Mouse (Mus musculus) stomach, postnatal 0 days (tissue): ENCODE results near the gene Usp50. TPM values are rescaled to one million over a fixed set of nuclear protein-coding genes. Genes with fewer than 3 reads are reported as not detected.

Experiments
- ATAC-seq: fragments of 200-750 bp; cut with Nextera tagmentation; 2 replicates; pipeline ENCODE4 v1.8.0; 2017; ENCODE audit not compliant: low FRiP score, low TSS enrichment
- DNase-seq: peaks from one replicate; pipeline ENCODE4 v3.0.0-alpha.2; 2016; ENCODE audit warnings: low spot score
- H3K27ac ChIP-seq: fragments of 300-500 bp; sonication (generic); replicated peaks from 2 replicates; pipeline ENCODE4 v1.5.1; 2014; ENCODE audit warnings: mild to moderate bottlenecking, control low read depth
- H3K27me3 ChIP-seq: fragments of 300-500 bp; sonication (generic); 2 replicates; pipeline ENCODE4 v1.6.1; 2014; ENCODE audit warnings: low read length; ENCODE audit not compliant: control insufficient read depth, insufficient read depth
- H3K36me3 ChIP-seq: fragments of 300-500 bp; sonication (generic); 2 replicates; pipeline ENCODE4 v1.6.1; 2014; ENCODE audit warnings: low read length, mixed read lengths; ENCODE audit not compliant: control insufficient read depth, insufficient read depth
- H3K4me1 ChIP-seq: fragments of 300-500 bp; sonication (generic); replicated peaks from 2 replicates; pipeline ENCODE4 v1.6.1; 2014; ENCODE audit warnings: antibody characterized with exemption; ENCODE audit not compliant: control insufficient read depth, insufficient read depth
- H3K4me2 ChIP-seq: fragments of 300-500 bp; sonication (generic); replicated peaks from 2 replicates; pipeline ENCODE4 v1.6.1; 2014; ENCODE audit warnings: low read depth, mild to moderate bottlenecking, control low read depth, moderate library complexity
- H3K4me3 ChIP-seq: fragments of 300-500 bp; sonication (generic); 2 replicates; pipeline ENCODE4 v1.5.1; 2014; ENCODE audit warnings: low read depth, low read length, control low read depth
- H3K9ac ChIP-seq: fragments of 300-500 bp; sonication (generic); 2 replicates; pipeline ENCODE4 v1.6.1; 2014; ENCODE audit warnings: mild to moderate bottlenecking, low read length, control low read depth, mixed read lengths
- H3K9me3 ChIP-seq: fragments of 300-500 bp; sonication (generic); 2 replicates; pipeline ENCODE4 v1.6.1; 2016; ENCODE audit warnings: low read length; ENCODE audit not compliant: control insufficient read depth
- CTCF ChIP-seq: IDR thresholded peaks from 2 replicates; pipeline ENCODE4 v1.5.1; 2016; ENCODE audit warnings: antibody characterized with exemption, low read depth, mild to moderate bottlenecking, moderate library complexity
- EP300 ChIP-seq: optimal IDR thresholded peaks from 2 replicates; pipeline ENCODE3; 2016; ENCODE audit warnings: antibody characterized with exemption
- WGBS: fragments of 180-500 bp; shearing (Covaris S2); extraction: QIAGEN DNeasy Blood & Tissue Kit; methylation state at CpG from one replicate; pipeline ENCODE4 v1.1.7; 2014; 5-methylcytosine and 5-hydroxymethylcytosine counted together
- polyA plus RNA-seq: library from polyadenylated mRNA; unstranded; fragments of >200 nt; fragmentation: Nextera tagmentation; extraction: Ambion mirVana; gene quantifications from 2 replicates; pipeline ENCODE4 v1.2.1, GENCODE M21; 2015

Gene Usp50
- polyA plus RNA-seq, 1 experiment from 2014 or later, result 2.1 TPM

DNA sequence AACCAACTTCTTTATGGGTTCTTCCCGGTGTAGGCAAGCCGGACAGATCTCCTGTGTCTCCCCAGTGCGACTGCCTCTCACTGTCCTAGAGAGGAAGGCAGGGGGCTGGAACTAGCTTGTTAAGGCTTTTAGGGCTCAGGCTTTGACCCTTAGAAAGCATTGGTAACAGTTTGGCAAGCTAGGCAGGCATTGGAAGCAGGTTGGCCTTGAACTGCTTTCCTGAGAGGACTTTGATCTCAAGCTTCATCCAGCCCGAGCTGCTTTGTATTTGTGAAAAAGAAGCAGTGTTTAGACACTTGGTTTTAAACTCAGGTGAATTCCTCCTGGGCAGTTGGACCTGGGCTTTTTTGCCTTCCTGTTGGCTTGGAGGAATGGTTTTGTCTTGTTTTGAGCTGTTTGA is 4.5 kb downstream of the Usp50 start:
- no peak for DNase-seq
- WGBS, result 82% methylated on average over 4 of the region's 4 CpGs

DNA sequence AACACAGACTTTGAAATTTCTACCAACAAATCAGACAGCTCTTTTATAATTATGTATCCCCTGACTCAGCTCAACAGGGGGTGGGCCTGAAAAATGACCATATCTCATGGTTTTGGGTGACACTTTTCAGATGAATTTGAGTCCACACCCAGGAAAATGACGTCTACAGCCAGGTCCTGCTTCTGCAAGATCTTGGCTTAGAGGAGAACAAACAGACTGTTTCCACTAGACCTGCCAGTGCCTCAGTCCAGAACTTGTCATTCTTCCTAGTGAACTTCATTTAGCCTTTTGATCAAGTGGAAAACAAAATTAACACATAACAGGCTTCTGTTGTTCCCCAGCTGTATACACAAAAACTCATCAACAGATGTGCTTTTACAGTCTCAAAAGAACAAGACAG is 6.9 kb downstream of the Usp50 start:
- no peak overlapping the region for H3K9ac ChIP-seq
- TF ChIP-seq EP300 (no peak), CTCF (no peak)
- H3K27ac ChIP-seq, result no peak overlapping the region
- H3K27me3 ChIP-seq, result no peaks in the 10 kb centered on the region
- WGBS, result 7% methylated on average over 1 of the region's 1 CpGs
- H3K4me2 ChIP-seq, result no peak overlapping the region
- no peaks in the 10 kb centered on the region for H3K4me1 ChIP-seq
- no peaks in the 10 kb centered on the region for H3K36me3 ChIP-seq
- no peaks in the 10 kb centered on the region for H3K9me3 ChIP-seq
- DNase-seq, result no peak
- ATAC-seq, result no peak
- no peak overlapping the region for H3K4me3 ChIP-seq

More for the DNA sequence above, 4.5 kb downstream of the Usp50 start:
- no peak for ATAC-seq
- H3K9ac ChIP-seq, result no peak overlapping the region
- H3K27ac ChIP-seq, result no peak overlapping the region
- no peaks in the 10 kb centered on the region for H3K27me3 ChIP-seq
- no peaks in the 10 kb centered on the region for H3K4me1 ChIP-seq
- H3K9me3 ChIP-seq, result no peaks in the 10 kb centered on the region
- no peak overlapping the region for H3K4me3 ChIP-seq
- H3K4me2 ChIP-seq, result no peak overlapping the region
- no peaks in the 10 kb centered on the region for H3K36me3 ChIP-seq
- no peak for TF ChIP-seq CTCF
- no peak for TF ChIP-seq EP300

DNA sequence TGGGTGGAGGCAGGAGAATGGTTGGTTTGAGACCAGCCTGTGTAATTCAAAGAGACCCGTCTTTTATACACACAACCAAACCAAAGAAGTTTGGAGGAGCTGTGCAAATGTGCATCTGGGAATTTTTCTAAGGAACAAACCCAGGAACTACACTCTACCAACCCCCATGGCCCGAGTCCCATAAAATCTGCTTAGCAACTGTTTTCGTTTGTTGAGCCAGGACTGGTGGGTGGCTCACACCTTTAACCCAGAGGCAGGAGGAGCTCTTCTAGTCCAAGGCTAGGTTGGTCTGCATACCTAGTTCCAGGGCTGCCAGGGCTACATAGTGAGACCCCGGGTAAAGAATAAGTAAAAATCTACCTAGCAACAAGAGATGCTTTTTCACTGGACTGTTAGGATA is 7.3 kb downstream of the Usp50 start:
- DNase-seq, result no peak
- no peak overlapping the region for H3K27ac ChIP-seq

DNA sequence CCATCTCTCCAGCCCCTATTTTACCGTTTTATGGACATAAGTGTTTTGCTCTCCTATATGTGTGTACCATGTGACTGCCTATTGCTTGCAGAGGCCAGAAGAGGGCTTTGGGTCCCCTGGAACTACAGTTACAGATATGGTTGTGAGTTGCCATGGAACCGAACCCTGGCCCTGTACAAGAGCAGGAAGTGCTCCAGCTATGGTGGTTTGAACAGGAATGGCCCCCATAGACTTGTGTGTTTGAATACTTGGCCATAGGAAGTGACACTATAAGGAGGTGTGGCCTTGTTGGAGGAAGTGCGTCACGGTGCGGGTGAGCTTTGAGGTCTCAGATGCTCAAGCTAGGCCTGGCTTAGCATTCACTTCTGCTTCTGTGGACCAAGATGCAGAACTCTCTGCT is 11.1 kb downstream of the Usp50 start:
- H3K9ac ChIP-seq, result no peak overlapping the region

More for the DNA sequence above, 7.3 kb downstream of the Usp50 start:
- no peaks in the 10 kb centered on the region for H3K36me3 ChIP-seq
- no peak for ATAC-seq
- 56% methylated on average over 4 of the region's 4 CpGs for WGBS
- no peaks in the 10 kb centered on the region for H3K4me1 ChIP-seq
- no peak overlapping the region for H3K4me3 ChIP-seq
- H3K9ac ChIP-seq, result no peak overlapping the region
- H3K9me3 ChIP-seq, result no peaks in the 10 kb centered on the region
- no peaks in the 10 kb centered on the region for H3K27me3 ChIP-seq
- no peak for TF ChIP-seq CTCF
- H3K4me2 ChIP-seq, result no peak overlapping the region

DNA sequence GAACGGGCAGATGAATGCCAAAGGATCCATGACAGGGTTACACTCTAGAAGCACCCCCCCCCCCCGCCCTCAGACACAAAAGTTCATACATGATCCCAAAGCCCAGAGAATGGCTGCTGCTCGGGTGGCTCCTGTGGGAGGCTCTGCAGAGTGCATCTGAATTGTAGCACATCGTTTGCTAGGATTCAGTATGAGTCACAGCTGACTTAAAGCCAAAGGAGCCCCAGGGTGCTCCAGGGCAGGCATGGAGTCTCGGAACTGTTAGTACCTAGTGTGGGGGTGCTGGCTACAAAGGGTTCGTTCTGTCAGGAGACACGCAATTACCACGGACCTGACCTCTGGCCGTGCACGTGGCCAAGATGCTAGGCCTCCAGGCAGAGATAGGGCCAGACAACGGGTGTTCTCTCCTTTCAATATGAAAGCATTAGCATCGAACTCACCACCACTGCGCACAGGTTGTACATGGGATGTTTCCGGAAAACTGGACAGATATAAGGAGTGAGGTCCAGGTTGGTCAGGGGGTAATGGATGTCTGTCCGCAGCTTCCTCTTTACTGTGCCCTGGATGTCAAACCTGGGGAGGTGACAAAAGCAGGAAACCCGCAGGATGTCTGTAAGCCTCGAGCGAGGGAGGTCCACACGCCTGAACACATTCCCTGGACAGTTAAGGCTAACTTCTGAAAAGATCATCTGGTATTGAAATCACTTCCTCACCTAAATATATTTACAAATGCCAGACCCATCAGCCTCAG is 13.7 kb downstream of the Usp50 start:
- 65% methylated on average over 19 of the region's 19 CpGs for WGBS

More for the DNA sequence above, 11.1 kb downstream of the Usp50 start:
- Histone ChIP-seq H3K4me1 (no peaks in the 10 kb centered on the region), H3K27ac (no peak overlapping the region), H3K4me2 (no peak overlapping the region), H3K27me3 (no peaks in the 10 kb centered on the region), H3K36me3 (no peaks in the 10 kb centered on the region), H3K9me3 (no peaks in the 10 kb centered on the region), H3K4me3 (no peak overlapping the region)
- TF ChIP-seq CTCF (no peak), EP300 (no peak)
- WGBS, result 85% methylated on average over 5 of the region's 5 CpGs
- ATAC-seq, result no peak
- DNase-seq, result no peak

DNA sequence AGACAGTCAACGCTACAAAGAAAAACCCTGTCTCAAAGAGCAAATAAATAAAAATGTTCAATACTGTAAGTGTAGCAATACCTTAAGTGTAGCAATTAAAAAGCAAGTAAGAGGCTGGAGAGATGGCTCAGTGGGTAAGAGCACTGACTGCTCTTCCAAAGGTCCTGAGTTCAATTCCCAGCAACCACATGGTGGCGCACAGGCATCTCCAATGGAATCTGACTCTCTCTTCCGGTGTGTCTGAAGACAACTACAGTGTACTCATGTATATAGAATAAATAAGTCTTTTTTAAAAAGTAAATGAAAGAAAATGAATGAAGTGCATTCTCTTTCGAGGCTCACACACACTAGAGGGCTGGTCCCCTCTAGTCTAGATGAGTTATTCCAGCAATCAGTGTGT is 15.1 kb downstream of the Usp50 start:
- H3K27me3 ChIP-seq, result no peaks in the 10 kb centered on the region
- H3K36me3 ChIP-seq, result no peaks in the 10 kb centered on the region
- no peak overlapping the region for H3K9ac ChIP-seq
- H3K4me3 ChIP-seq, result no peak overlapping the region
- no peaks in the 10 kb centered on the region for H3K4me1 ChIP-seq
- 68% methylated on average over 4 of the region's 4 CpGs for WGBS
- ATAC-seq, result no peak
- H3K27ac ChIP-seq, result no peak overlapping the region
- DNase-seq, result no peak
- no peak for TF ChIP-seq EP300
- peak; percentile 56 for TF ChIP-seq CTCF
- no peaks in the 10 kb centered on the region for H3K9me3 ChIP-seq
- H3K4me2 ChIP-seq, result no peak overlapping the region

More for the DNA sequence above, 13.7 kb downstream of the Usp50 start:
- DNase-seq, result no peak
- no peaks in the 10 kb centered on the region for H3K4me1 ChIP-seq
- H3K4me2 ChIP-seq, result no peak overlapping the region
- ATAC-seq, result no peak
- no peaks in the 10 kb centered on the region for H3K27me3 ChIP-seq
- no peaks in the 10 kb centered on the region for H3K36me3 ChIP-seq
- no peak overlapping the region for H3K4me3 ChIP-seq
- no peak overlapping the region for H3K27ac ChIP-seq
- H3K9ac ChIP-seq, result no peak overlapping the region
- TF ChIP-seq EP300, result no peak
- TF ChIP-seq CTCF, result no peak
- H3K9me3 ChIP-seq, result no peaks in the 10 kb centered on the region
